Mouse (Mus musculus): ENCODE data around the gene Selenon. TPM values are rescaled to one million over a fixed set of nuclear protein-coding genes. Genes with fewer than 3 reads are reported as not detected.

Gene Selenon
- polyA plus RNA-seq (2015; fragmentation: Nextera tagmentation; extraction: Ambion mirVana), result 10.2 and 11.6 TPM in 2 replicates

GRCm38 (mm10) chr4:134551494-134552316 lies at the start of gene Selenon:
Selenon (minus strand) TSS chr4:134552166.
- Histone ChIP-seq H3K4me2 (peak within 1 kb of the TSS; percentile 77), H3K27ac (peak within 1 kb of the TSS; percentile 84), H3K4me1 (peaks cover 39% of the 10 kb centered on the region), H3K9me3 (replicated peaks) (peaks cover 6% of the 10 kb centered on the region; the same call in 1 of the 2 replicates), H3K9ac (peak within 1 kb of the TSS; percentile 95), H3K4me3 (replicated peaks) (peak within 1 kb of the TSS; percentile 78), H3K36me3 (peaks cover 34% of the 10 kb centered on the region), H3K27me3 (no peaks in the 10 kb centered on the region)
- ATAC-seq (replicated peaks; ENCODE audit: low FRiP score), result peak; percentile 89
- 1% methylated on average over 66 of the region's 67 CpGs for WGBS

GRCm38 (mm10) chr4:134601404-134601803 lies 49.4 kb upstream of the Selenon start:
- no peak overlapping the region for H3K4me2 ChIP-seq
- no peak overlapping the region for H3K9ac ChIP-seq
- 24% methylated on average over 8 of the region's 8 CpGs for WGBS

GRCm38 (mm10) chr4:134600777-134601176 lies 48.8 kb upstream of the Selenon start:
- H3K36me3 ChIP-seq, result no peaks in the 10 kb centered on the region
- H3K9me3 ChIP-seq (replicated peaks), result no peaks in the 10 kb centered on the region
- H3K4me3 ChIP-seq (replicated peaks), result no peak overlapping the region
- H3K4me2 ChIP-seq, result no peak overlapping the region
- peaks cover 45% of the 10 kb centered on the region for H3K4me1 ChIP-seq
- 59% methylated on average over 7 of the region's 7 CpGs for WGBS
- H3K27ac ChIP-seq, result peak overlapping the region; percentile 11; the same call in 1 of the 2 replicates
- no peaks in the 10 kb centered on the region for H3K27me3 ChIP-seq
- ATAC-seq (replicated peaks; ENCODE audit: low FRiP score), result no peak
- no peak overlapping the region for H3K9ac ChIP-seq

More at GRCm38 (mm10) chr4:134601404-134601803, 49.4 kb upstream of the Selenon start:
- H3K4me3 ChIP-seq (replicated peaks), result no peak overlapping the region
- H3K36me3 ChIP-seq, result no peaks in the 10 kb centered on the region
- H3K4me1 ChIP-seq, result peaks cover 44% of the 10 kb centered on the region
- no peaks in the 10 kb centered on the region for H3K27me3 ChIP-seq
- H3K27ac ChIP-seq, result peak overlapping the region; percentile 11; the same call in 1 of the 2 replicates
- no peak for ATAC-seq (replicated peaks; ENCODE audit: low FRiP score)
- no peaks in the 10 kb centered on the region for H3K9me3 ChIP-seq (replicated peaks)

- Histone ChIP-seq H3K27ac (no peak overlapping the region), H3K4me1 (peaks cover 45% of the 10 kb centered on the region)
- WGBS, result 90% methylated on average over 9 of the region's 9 CpGs
These were observed 48.1 kb upstream of the Selenon start for GRCm38 (mm10) chr4:134600060-134600459.

GRCm38 (mm10) chr4:134596816-134597692 lies 45.1 kb upstream of the Selenon start:
- no peak overlapping the region for H3K9ac ChIP-seq
- WGBS, result 69% methylated on average over 10 of the region's 10 CpGs

More at GRCm38 (mm10) chr4:134600060-134600459, 48.1 kb upstream of the Selenon start:
- Histone ChIP-seq H3K4me3 (replicated peaks) (no peak overlapping the region), H3K9ac (no peak overlapping the region), H3K27me3 (no peaks in the 10 kb centered on the region), H3K36me3 (no peaks in the 10 kb centered on the region), H3K4me2 (no peak overlapping the region), H3K9me3 (replicated peaks) (no peaks in the 10 kb centered on the region)
- no peak for ATAC-seq (replicated peaks; ENCODE audit: low FRiP score)

GRCm38 (mm10) chr4:134594731-134595439 lies 42.9 kb upstream of the Selenon start:
- no peak for ATAC-seq (replicated peaks; ENCODE audit: low FRiP score)
- no peaks in the 10 kb centered on the region for H3K36me3 ChIP-seq
- no peak overlapping the region for H3K4me2 ChIP-seq
- WGBS, result 89% methylated on average over 10 of the region's 10 CpGs
- H3K4me1 ChIP-seq, result peaks cover 37% of the 10 kb centered on the region
- no peak overlapping the region for H3K4me3 ChIP-seq (replicated peaks)
- H3K27ac ChIP-seq, result no peak overlapping the region
- no peaks in the 10 kb centered on the region for H3K27me3 ChIP-seq
- no peak overlapping the region for H3K9ac ChIP-seq
- no peaks in the 10 kb centered on the region for H3K9me3 ChIP-seq (replicated peaks)

More at GRCm38 (mm10) chr4:134596816-134597692, 45.1 kb upstream of the Selenon start:
- Histone ChIP-seq H3K4me2 (no peak overlapping the region), H3K4me3 (replicated peaks) (no peak overlapping the region), H3K27me3 (no peaks in the 10 kb centered on the region), H3K9me3 (replicated peaks) (no peaks in the 10 kb centered on the region), H3K36me3 (no peaks in the 10 kb centered on the region), H3K4me1 (peaks cover 37% of the 10 kb centered on the region), H3K27ac (no peak overlapping the region)
- ATAC-seq (replicated peaks; ENCODE audit: low FRiP score), result no peak

- Histone ChIP-seq H3K36me3 (no peaks in the 10 kb centered on the region), H3K27ac (peak overlapping the region; percentile 81; the same call in 1 of the 2 replicates), H3K27me3 (no peaks in the 10 kb centered on the region), H3K4me1 (peaks cover 43% of the 10 kb centered on the region), H3K9ac (no peak overlapping the region), H3K4me3 (replicated peaks) (no peak overlapping the region), H3K9me3 (replicated peaks) (no peaks in the 10 kb centered on the region), H3K4me2 (no peak overlapping the region)
- 52% methylated on average over 4 of the region's 4 CpGs for WGBS
- no peak for ATAC-seq (replicated peaks; ENCODE audit: low FRiP score)
These were observed 40.5 kb upstream of the Selenon start for GRCm38 (mm10) chr4:134592442-134592841.

GRCm38 (mm10) chr4:134591506-134592061 lies 39.6 kb upstream of the Selenon start:
- Histone ChIP-seq H3K27ac (peak overlapping the region; percentile 81), H3K4me2 (0 out of 2 replicates have a peak overlapping the region, but pooled peaks have one; percentile 7), H3K4me3 (replicated peaks) (no peak overlapping the region), H3K9ac (no peak overlapping the region), H3K4me1 (peaks cover 34% of the 10 kb centered on the region), H3K27me3 (no peaks in the 10 kb centered on the region), H3K9me3 (replicated peaks) (no peaks in the 10 kb centered on the region), H3K36me3 (no peaks in the 10 kb centered on the region)
- ATAC-seq (replicated peaks; ENCODE audit: low FRiP score), result peak; percentile 60
- 24% methylated on average over 11 of the region's 11 CpGs for WGBS

GRCm38 (mm10) chr4:134590227-134590926 lies 38.4 kb upstream of the Selenon start:
- no peak overlapping the region for H3K4me3 ChIP-seq (replicated peaks)
- no peak for ATAC-seq (replicated peaks; ENCODE audit: low FRiP score)
- 71% methylated on average over 10 of the region's 10 CpGs for WGBS
- no peak overlapping the region for H3K4me2 ChIP-seq
- H3K9me3 ChIP-seq (replicated peaks), result no peaks in the 10 kb centered on the region
- H3K36me3 ChIP-seq, result no peaks in the 10 kb centered on the region
- H3K27ac ChIP-seq, result no peak overlapping the region
- no peak overlapping the region for H3K9ac ChIP-seq
- H3K4me1 ChIP-seq, result peaks cover 32% of the 10 kb centered on the region
- H3K27me3 ChIP-seq, result no peaks in the 10 kb centered on the region

GRCm38 (mm10) chr4:134589786-134590185 lies 37.8 kb upstream of the Selenon start:
- no peak overlapping the region for H3K9ac ChIP-seq
- H3K4me1 ChIP-seq, result peaks cover 32% of the 10 kb centered on the region
- H3K9me3 ChIP-seq (replicated peaks), result no peaks in the 10 kb centered on the region
- H3K4me3 ChIP-seq (replicated peaks), result no peak overlapping the region
- H3K36me3 ChIP-seq, result no peaks in the 10 kb centered on the region
- no peak overlapping the region for H3K4me2 ChIP-seq
- H3K27me3 ChIP-seq, result no peaks in the 10 kb centered on the region
- no peak overlapping the region for H3K27ac ChIP-seq
- 69% methylated on average over 9 of the region's 9 CpGs for WGBS
- no peak for ATAC-seq (replicated peaks; ENCODE audit: low FRiP score)

GRCm38 (mm10) chr4:134588951-134589350 lies 37.0 kb upstream of the Selenon start:
- Histone ChIP-seq H3K9ac (no peak overlapping the region), H3K9me3 (replicated peaks) (no peaks in the 10 kb centered on the region), H3K4me1 (peaks cover 32% of the 10 kb centered on the region), H3K4me2 (no peak overlapping the region), H3K27me3 (no peaks in the 10 kb centered on the region), H3K36me3 (no peaks in the 10 kb centered on the region), H3K4me3 (replicated peaks) (no peak overlapping the region), H3K27ac (no peak overlapping the region)
- 87% methylated on average over 5 of the region's 5 CpGs for WGBS
- no peak for ATAC-seq (replicated peaks; ENCODE audit: low FRiP score)
